Mouse (Mus musculus): ENCODE measurements around the gene Smc1a. TPM values are rescaled to one million over a fixed set of nuclear protein-coding genes. Genes with fewer than 3 reads are reported as not detected.
"Not testable (repeated sequence)": the region's sequence is repeated elsewhere in the genome, so short reads cannot be mapped to it uniquely, and the experiment has no call there.

The Smc1a gene
- polyA plus RNA-seq, 1 experiment from 2014 or later = 83.4 TPM

- Histone ChIP-seq H3K27me3 (ENCODE audit: control insufficient read depth, insufficient read depth, low read length) (peaks cover 2% of the 10 kb centered on the region; the same call in 1 of the 2 replicates), H3K9ac (ENCODE audit: low read length) (peak overlapping the region; percentile 80), H3K9me3 (replicated peaks; ENCODE audit: control insufficient read depth, low read length) (0 out of 2 replicates have a peak, but pooled peaks cover 2% of the 10 kb centered on the region), H3K4me3 (ENCODE audit: low read length) (peak overlapping the region; percentile 69), H3K4me2 (ENCODE audit: low read depth, low read length) (peak overlapping the region; percentile 64), H3K27ac (ENCODE audit: low read length) (peak overlapping the region; percentile 50; the same call in 1 of the 2 replicates), H3K4me1 (ENCODE audit: control insufficient read depth, insufficient read depth, low read length) (peaks cover 8% of the 10 kb centered on the region), H3K36me3 (ENCODE audit: control insufficient read depth, insufficient read depth) (no peaks in the 10 kb centered on the region; the same call in 1 of the 2 replicates)
- WGBS = 21% methylated on average over 14 of the region's 14 CpGs
- ATAC-seq (replicated peaks; ENCODE audit: extremely low read depth, insufficient read depth, low FRiP score) = no peak
These were observed 958 bp downstream of the Smc1a start for GRCm38 (mm10) chrX:152017186-152017585.

GRCm38 (mm10) chrX:152019294-152019693 is 3.1 kb downstream of the Smc1a start:
- Histone ChIP-seq H3K36me3 (ENCODE audit: control insufficient read depth, insufficient read depth) (peaks cover 5% of the 10 kb centered on the region; the same call in 1 of the 2 replicates), H3K4me3 (ENCODE audit: low read length) (no peak overlapping the region), H3K9ac (ENCODE audit: low read length) (no peak overlapping the region), H3K4me1 (ENCODE audit: control insufficient read depth, insufficient read depth, low read length) (peaks cover 8% of the 10 kb centered on the region), H3K9me3 (replicated peaks; ENCODE audit: control insufficient read depth, low read length) (no peaks in the 10 kb centered on the region), H3K27me3 (ENCODE audit: control insufficient read depth, insufficient read depth, low read length) (peaks cover 2% of the 10 kb centered on the region; the same call in 1 of the 2 replicates), H3K4me2 (ENCODE audit: low read depth, low read length) (no peak overlapping the region), H3K27ac (ENCODE audit: low read length) (no peak overlapping the region)
- WGBS = 71% methylated on average over 2 of the region's 2 CpGs
- no peak for ATAC-seq (replicated peaks; ENCODE audit: extremely low read depth, insufficient read depth, low FRiP score)

DNA sequence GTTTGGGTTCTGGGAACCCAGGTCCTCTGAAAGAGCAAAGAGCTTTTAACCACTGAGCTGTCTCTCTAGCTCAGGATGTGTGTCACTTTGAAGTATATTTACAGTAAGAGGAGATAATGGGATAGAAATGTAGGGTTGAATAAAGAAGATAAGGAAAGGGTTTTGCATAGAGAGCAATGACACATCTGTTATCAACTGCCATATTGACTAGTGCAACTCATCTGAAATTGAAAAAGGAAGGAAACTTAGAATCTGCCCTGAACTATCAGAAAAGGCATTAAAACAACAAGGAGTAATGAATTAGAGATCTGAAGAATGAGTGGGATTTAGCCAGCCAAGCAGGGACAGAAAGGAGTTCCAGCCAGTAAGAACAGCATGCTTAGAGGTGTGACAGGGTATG is 23.6 kb downstream of the Smc1a start:
- Histone ChIP-seq H3K4me1 (ENCODE audit: control insufficient read depth, insufficient read depth, low read length) (no peaks in the 10 kb centered on the region), H3K4me3 (ENCODE audit: low read length) (no peak overlapping the region), H3K9ac (ENCODE audit: low read length) (no peak overlapping the region), H3K27me3 (ENCODE audit: control insufficient read depth, insufficient read depth, low read length) (peaks cover 16% of the 10 kb centered on the region), H3K36me3 (ENCODE audit: control insufficient read depth, insufficient read depth) (peaks cover 17% of the 10 kb centered on the region), H3K27ac (ENCODE audit: low read length) (no peak overlapping the region), H3K4me2 (ENCODE audit: low read depth, low read length) (no peak overlapping the region), H3K9me3 (replicated peaks; ENCODE audit: control insufficient read depth, low read length) (no peaks in the 10 kb centered on the region)
- no peak for ATAC-seq (replicated peaks; ENCODE audit: extremely low read depth, insufficient read depth, low FRiP score)

GRCm38 (mm10) chrX:152047230-152047629 is 31.0 kb downstream of the Smc1a start:
- Histone ChIP-seq H3K4me2 (ENCODE audit: low read depth, low read length) (no peak overlapping the region), H3K27ac (ENCODE audit: low read length) (no peak overlapping the region), H3K27me3 (ENCODE audit: control insufficient read depth, insufficient read depth, low read length) (peaks cover 8% of the 10 kb centered on the region), H3K36me3 (ENCODE audit: control insufficient read depth, insufficient read depth) (peaks cover 11% of the 10 kb centered on the region), H3K9ac (ENCODE audit: low read length) (no peak overlapping the region), H3K9me3 (replicated peaks; ENCODE audit: control insufficient read depth, low read length) (no peaks in the 10 kb centered on the region), H3K4me1 (ENCODE audit: control insufficient read depth, insufficient read depth, low read length) (no peaks in the 10 kb centered on the region), H3K4me3 (ENCODE audit: low read length) (no peak overlapping the region)
- ATAC-seq (replicated peaks; ENCODE audit: extremely low read depth, insufficient read depth, low FRiP score) = no peak

GRCm38 (mm10) chrX:152052546-152052945 is 36.3 kb downstream of the Smc1a start:
- 67% methylated on average over 3 of the region's 3 CpGs for WGBS
- Histone ChIP-seq H3K4me1 (ENCODE audit: control insufficient read depth, insufficient read depth, low read length) (no peaks in the 10 kb centered on the region), H3K36me3 (ENCODE audit: control insufficient read depth, insufficient read depth) (peaks cover 7% of the 10 kb centered on the region)

DNA sequence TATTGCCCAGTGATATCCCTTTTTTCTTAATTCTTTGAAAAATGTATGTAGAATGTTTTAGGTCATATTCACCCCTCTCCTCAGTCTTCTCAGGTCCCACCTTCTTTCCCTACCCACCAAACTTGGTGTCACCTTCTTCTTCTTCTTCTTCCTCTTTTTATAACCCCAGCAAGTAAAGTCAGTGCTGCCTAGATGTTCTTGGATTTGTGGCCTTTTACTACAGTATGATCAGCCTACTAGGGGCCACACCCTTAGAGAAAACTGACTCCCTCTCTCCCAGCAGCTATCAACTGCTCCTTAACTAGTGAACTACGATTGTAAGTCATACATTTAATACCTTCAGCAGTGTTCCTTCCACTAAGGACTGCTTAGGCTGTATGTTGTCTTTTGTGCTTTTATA is 37.9 kb downstream of the Smc1a start:
- Histone ChIP-seq H3K4me3 (ENCODE audit: low read length) (no peak overlapping the region), H3K36me3 (ENCODE audit: control insufficient read depth, insufficient read depth) (peaks cover 6% of the 10 kb centered on the region), H3K27me3 (ENCODE audit: control insufficient read depth, insufficient read depth, low read length) (peaks cover 13% of the 10 kb centered on the region), H3K9ac (ENCODE audit: low read length) (no peak overlapping the region), H3K4me1 (ENCODE audit: control insufficient read depth, insufficient read depth, low read length) (no peaks in the 10 kb centered on the region), H3K27ac (ENCODE audit: low read length) (no peak overlapping the region), H3K4me2 (ENCODE audit: low read depth, low read length) (no peak overlapping the region), H3K9me3 (replicated peaks; ENCODE audit: control insufficient read depth, low read length) (no peaks in the 10 kb centered on the region)
- WGBS = 75% methylated on average over 1 of the region's 1 CpGs
- no peak for ATAC-seq (replicated peaks; ENCODE audit: extremely low read depth, insufficient read depth, low FRiP score)

More at GRCm38 (mm10) chrX:152052546-152052945, 36.3 kb downstream of the Smc1a start:
- H3K27ac ChIP-seq (ENCODE audit: low read length) = no peak overlapping the region
- H3K4me2 ChIP-seq (ENCODE audit: low read depth, low read length) = no peak overlapping the region
- ATAC-seq (replicated peaks; ENCODE audit: extremely low read depth, insufficient read depth, low FRiP score) = no peak
- H3K27me3 ChIP-seq (ENCODE audit: control insufficient read depth, insufficient read depth, low read length) = peaks cover 7% of the 10 kb centered on the region
- no peak overlapping the region for H3K4me3 ChIP-seq (ENCODE audit: low read length)
- no peaks in the 10 kb centered on the region for H3K9me3 ChIP-seq (replicated peaks; ENCODE audit: control insufficient read depth, low read length)
- H3K9ac ChIP-seq (ENCODE audit: low read length) = no peak overlapping the region

DNA sequence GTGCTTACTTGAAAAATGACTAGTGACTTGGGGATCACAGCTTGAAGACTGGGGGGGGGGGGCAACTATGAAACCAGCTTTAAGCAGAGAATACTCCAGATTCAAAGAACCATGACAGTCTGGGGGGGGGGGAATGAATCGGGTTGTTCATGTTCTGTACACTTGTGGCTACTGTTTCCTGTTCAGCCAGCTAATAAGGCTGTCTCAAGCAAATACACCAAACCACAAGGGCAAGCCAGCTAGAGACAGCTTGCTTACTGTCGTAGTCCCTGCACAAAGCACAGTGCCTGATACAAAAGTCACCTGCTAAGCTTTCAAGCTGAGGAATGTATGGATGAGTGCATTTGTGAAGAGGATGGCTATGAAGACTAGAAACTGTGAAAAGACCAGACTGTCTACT is 49.4 kb downstream of the Smc1a start:
- no peak for ATAC-seq (replicated peaks; ENCODE audit: extremely low read depth, insufficient read depth, low FRiP score)
- Histone ChIP-seq H3K9ac (ENCODE audit: low read length) (no peak overlapping the region), H3K9me3 (replicated peaks; ENCODE audit: control insufficient read depth, low read length) (no peaks in the 10 kb centered on the region), H3K4me3 (ENCODE audit: low read length) (no peak overlapping the region), H3K27ac (ENCODE audit: low read length) (no peak overlapping the region), H3K4me1 (ENCODE audit: control insufficient read depth, insufficient read depth, low read length) (no peaks in the 10 kb centered on the region), H3K4me2 (ENCODE audit: low read depth, low read length) (no peak overlapping the region), H3K36me3 (ENCODE audit: control insufficient read depth, insufficient read depth) (peaks cover 4% of the 10 kb centered on the region; the same call in 1 of the 2 replicates), H3K27me3 (ENCODE audit: control insufficient read depth, insufficient read depth, low read length) (peaks cover 10% of the 10 kb centered on the region)
- WGBS = 79% methylated on average over 2 of the region's 2 CpGs

GRCm38 (mm10) chrX:152067789-152068188 is 51.6 kb downstream of the Smc1a start:
- WGBS = 44% methylated on average over 1 of the region's 1 CpGs
- H3K9ac ChIP-seq (ENCODE audit: low read length) = no peak overlapping the region
- no peak overlapping the region for H3K4me3 ChIP-seq (ENCODE audit: low read length)

GRCm38 (mm10) chrX:152089832-152090614 is 73.8 kb downstream of the Smc1a start:
- peaks cover 15% of the 10 kb centered on the region; the same call in 1 of the 2 replicates for H3K27me3 ChIP-seq (ENCODE audit: control insufficient read depth, insufficient read depth, low read length)
- ATAC-seq (replicated peaks; ENCODE audit: extremely low read depth, insufficient read depth, low FRiP score) = not testable (repeated sequence)

More at GRCm38 (mm10) chrX:152067789-152068188, 51.6 kb downstream of the Smc1a start:
- Histone ChIP-seq H3K4me1 (ENCODE audit: control insufficient read depth, insufficient read depth, low read length) (no peaks in the 10 kb centered on the region), H3K9me3 (replicated peaks; ENCODE audit: control insufficient read depth, low read length) (no peaks in the 10 kb centered on the region), H3K27ac (ENCODE audit: low read length) (no peak overlapping the region), H3K27me3 (ENCODE audit: control insufficient read depth, insufficient read depth, low read length) (peaks cover 10% of the 10 kb centered on the region), H3K36me3 (ENCODE audit: control insufficient read depth, insufficient read depth) (no peaks in the 10 kb centered on the region), H3K4me2 (ENCODE audit: low read depth, low read length) (no peak overlapping the region)
- no peak for ATAC-seq (replicated peaks; ENCODE audit: extremely low read depth, insufficient read depth, low FRiP score)

More at GRCm38 (mm10) chrX:152089832-152090614, 73.8 kb downstream of the Smc1a start:
- H3K9me3 ChIP-seq (replicated peaks; ENCODE audit: control insufficient read depth, low read length); H3K27ac ChIP-seq (ENCODE audit: low read length); H3K4me2 ChIP-seq (ENCODE audit: low read depth, low read length); H3K36me3 ChIP-seq (ENCODE audit: control insufficient read depth, insufficient read depth); H3K9ac ChIP-seq (ENCODE audit: low read length); H3K4me3 ChIP-seq (ENCODE audit: low read length); H3K4me1 ChIP-seq (ENCODE audit: control insufficient read depth, insufficient read depth, low read length): not testable (repeated sequence)
- 36% methylated on average over 7 of the region's 7 CpGs for WGBS

All from heart, embryonic 16.5 days (tissue).